Mouse (Mus musculus) frontal cortex, postnatal 25 days (tissue): ENCODE measurements at regions not wholly inside any gene's neighbourhood (a gene's known extent, or its start where the extent isn't known, plus 50 kb on each side); places are given as distances from the start of the nearest gene placed in this dataset.

ENCODE experiments used
- DNase-seq, 2 experiments: peaks; one replicate each; pipeline ENCODE4 v3.0.0; 2022; ENCODE audit warnings: low spot score in 2 of 2

DNA sequence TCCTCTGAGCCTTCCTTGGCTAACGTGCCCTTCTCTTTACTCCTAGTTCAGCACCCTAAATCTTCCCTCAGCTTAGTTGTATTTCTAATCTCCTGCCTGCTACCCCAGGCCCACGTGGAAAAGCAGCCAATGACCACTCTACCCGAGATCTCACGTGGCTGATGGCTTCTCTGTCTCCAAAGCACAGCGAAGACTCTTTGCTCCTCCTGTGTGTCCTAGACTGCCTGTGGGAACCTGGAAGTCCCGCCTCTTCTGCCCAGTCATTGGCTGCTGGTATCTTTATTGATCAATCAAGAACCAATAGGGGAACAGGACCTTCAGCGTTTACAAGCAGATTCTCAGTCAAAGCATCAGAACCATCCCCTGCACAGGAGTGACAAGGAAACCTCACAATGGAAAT is 54.8 kb downstream of the Gm19935 start:
- no peak for DNase-seq

DNA sequence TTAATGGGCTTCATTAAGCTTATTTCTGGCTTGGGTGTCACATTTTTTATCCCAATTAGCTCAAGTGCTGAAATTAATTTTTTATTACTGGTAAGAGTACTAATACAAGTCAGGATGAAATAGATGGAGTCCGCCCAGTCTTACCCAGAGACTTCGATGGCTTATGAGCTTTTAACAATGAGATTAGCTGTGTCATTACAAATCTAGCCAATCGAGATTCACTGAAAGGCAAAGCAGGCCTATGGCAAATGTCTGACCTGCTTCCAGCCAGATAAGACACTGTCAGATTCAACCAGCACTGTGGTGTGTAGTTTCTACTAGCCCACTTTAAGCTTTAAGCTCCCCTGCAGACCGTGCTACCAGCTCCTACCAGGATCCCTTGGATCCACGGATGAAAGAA is 55.2 kb downstream of the Gm19935 start:
- DNase-seq = no peak

DNA sequence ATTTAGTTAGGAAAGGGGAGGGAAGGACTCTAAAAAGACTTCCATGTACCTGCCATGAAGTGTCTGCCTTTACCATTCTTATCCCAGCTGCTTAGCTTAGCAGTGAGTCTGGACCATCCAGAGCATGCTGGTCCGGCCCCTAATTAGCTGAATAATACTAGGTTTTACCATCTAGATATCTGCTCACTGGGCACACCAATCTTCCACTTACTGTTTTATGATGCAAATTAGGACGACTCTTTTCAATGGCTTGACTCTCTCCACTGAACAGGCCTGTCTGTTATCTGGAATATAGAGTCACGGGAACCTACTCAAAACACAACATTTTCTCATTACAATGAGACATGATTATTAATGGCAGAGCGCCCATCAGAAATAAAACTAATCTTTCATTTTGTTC is 55.7 kb downstream of the Gm19935 start:
- no peak for DNase-seq

GRCm38 (mm10) chr8:90759531-90759930 is 57.7 kb downstream of the Gm19935 start:
- no peak for DNase-seq

DNA sequence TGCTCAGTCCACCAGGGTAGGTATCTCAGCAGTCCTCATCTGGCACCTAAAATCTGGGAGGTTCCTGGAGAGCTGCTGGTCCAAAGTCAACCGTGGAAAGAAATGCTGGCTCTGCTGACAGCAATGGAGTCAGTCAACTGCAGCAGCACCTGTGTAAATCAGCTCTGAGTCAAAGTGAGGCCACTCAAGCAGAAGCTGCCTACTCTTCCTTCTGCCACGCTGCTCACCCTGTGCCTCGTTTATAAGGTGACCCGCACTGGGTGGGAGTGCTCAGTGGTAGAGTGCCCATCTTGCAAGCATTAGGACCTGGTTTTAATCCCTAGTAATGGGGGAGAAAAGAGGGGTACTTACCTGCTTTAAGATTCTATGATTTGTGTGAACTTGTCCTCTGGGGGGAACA is 62.2 kb downstream of the Gm19935 start:
- no peak for DNase-seq

DNA sequence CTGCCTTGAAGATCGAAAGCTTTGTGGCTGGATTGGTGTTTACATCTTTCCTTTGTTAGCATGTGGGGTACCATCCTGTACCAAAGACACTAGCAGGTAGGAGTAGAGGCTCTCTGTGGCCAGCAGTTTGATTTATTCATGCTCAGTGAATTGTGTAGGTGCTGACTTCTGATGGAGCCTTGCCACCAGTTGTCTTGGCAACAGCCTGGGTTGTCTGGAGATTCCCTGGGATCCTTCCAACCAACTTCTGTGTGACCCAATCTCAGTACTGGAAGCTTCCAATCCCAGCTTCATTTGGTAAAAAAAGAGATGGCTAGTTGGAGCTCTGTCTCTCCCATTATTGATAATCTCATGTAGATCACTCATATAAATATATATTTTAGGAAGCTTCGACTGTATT is 73.6 kb downstream of the Gm19935 start:
- DNase-seq = peak in 1 of 2 experiments; percentile 7

GRCm38 (mm10) chr8:90740963-90741733 is 76.0 kb downstream of the Gm19935 start:
- no peak for DNase-seq

DNA sequence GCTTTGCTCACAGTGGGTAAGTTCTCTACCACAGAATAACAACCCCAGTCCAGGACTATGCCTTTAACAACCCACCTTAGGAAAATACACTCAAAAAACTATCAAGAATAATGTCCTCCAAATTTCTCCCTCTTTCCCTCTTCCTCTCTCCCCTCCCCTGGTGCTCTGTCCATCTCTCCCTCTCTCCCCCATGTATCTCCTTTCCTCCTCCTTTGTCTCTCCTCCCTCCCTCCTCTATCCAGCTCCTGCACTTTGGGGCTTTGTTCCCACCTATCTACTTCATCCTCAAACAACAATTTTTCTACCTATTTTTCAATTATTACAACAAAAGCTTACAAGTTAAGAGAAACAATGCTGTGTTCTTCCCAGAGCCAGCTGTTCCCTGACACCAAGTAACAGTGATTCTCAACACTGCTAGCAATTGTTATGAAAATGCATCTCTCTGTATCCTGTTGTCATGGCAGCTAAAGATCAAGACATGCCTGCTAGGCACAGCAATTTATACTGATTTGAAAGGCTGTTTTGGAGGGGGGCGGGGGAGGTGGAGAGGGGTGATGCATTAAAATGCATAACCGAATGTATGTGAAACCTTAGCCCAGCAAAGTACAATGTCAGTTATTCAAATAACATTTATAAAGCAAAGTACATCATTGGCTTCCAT is 76.8 kb downstream of the Gm19935 start:
- DNase-seq = no peak

GRCm38 (mm10) chr8:90728011-90728410 is 89.2 kb downstream of the Gm19935 start:
- DNase-seq = no peak

GRCm38 (mm10) chr8:90725188-90725587 is 92.0 kb downstream of the Gm19935 start:
- DNase-seq = no peak

DNA sequence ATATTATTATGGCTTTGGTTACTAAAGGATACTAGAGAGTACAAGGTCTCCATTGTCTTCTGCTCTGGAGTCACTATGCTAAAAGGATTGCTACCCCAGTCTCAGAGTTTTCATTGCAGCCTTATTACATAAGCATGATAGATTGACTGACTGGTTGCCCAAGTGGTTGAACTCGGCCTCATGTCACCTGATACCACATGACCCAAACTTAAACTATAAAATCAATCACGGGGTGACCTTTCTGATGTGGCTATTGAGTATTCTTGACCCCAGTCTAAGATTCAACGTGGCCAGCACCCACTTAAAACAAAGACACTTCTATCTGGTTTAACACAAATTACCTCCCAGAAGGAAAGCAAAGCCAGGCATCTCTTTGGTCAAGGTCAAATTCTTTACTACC is 100.8 kb downstream of the Gm19935 start:
- DNase-seq = no peak

- peak; percentile 46 to 60 for DNase-seq
Observed at GRCm38 (mm10) chr8:90708524-90708923, 108.7 kb downstream of the Gm19935 start.

DNA sequence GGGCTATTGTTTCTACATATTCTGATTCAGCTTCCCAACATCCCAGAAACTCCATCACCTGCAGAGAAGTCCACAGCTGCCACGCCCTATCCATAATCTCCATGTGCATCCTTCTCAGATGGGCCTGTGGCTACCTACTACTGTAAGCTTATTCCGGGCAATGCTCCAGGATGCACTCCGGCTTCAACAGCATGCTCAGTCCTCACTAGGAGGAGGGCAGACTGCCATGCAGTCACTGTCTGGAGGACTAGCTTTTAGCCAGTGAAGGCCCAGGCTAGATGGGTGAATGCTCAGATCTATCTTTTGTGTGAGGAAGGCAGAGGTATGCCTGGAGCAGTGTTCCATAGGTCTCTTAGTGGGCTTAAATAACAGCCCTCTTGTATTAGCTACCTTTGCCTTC is 124.7 kb downstream of the Gm19935 start:
- DNase-seq = no peak

DNA sequence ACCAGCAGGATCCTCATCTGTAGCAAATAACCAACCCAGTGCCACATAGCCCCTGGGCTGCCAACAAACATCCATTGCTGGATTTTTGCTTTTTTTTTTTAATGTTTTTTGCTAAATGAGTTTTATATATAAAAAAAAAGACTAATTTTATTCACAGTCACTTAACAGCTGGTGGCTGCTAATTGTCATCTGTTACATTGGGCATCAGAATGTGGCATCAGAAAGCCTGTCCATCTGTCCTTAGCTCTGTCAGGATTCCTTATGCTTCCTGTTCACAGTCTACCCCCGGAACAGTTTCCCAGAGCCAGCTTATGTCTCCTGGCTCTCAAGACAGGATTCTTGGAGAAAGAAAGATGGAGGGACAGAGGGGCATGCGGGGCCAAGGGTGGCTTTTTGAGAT is 132.1 kb downstream of the Gm19935 start:
- DNase-seq = no peak

DNA sequence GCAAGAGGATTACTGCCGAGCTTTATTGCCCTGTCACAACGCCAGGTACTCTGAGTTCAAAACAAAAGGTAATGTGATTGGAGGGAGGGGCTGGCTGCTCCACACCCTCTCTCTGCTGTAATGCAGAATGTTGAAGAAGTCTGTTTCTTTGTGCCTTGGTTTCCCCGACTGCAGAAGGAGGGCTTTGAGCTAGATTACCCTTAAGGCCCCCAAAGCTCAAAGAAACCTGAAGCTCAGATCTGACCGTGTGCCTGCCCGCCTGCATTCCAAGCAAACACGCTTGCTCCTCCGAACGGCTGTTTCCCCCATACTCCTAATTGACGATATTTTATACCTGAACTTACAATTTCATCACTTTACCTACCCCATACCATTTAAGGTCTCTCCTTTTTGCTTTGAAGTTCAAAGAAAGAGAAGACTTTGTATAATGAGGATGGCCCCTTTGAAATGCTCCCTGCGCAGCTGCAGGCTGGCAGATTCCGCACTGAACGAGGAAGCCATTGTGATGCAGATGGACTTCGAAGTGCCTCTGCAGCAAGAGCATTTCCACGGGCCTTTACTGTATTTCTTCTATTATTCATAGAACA is 146.6 kb downstream of the Gm19935 start:
- no peak for DNase-seq

GRCm38 (mm10) chr8:90669396-90669795 is 147.8 kb downstream of the Gm19935 start:
- no peak for DNase-seq

GRCm38 (mm10) chr8:90659066-90659465 is 158.1 kb downstream of the Gm19935 start:
- no peak for DNase-seq

DNA sequence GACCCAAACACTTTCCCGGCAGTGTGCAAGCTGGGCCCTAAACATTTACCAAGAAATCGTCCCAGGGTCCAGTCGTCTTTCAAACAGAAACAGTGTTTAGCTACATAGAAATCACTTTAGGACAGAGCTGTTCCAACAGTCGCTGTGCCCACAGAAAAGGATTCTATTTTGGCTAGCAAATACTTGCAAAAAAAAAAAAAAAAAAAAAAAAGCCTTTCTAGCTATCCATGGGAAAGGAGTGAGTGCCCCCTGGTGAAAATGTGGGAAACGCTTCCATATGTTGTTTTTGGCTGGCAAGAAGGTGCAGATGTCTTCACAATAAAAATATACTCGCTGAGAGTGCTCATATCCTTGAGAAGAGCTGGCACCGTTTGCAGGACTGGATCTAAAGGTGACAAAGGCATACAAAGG is 159.5 kb downstream of the Gm19935 start:
- peak; percentile 43 to 56 for DNase-seq

DNA sequence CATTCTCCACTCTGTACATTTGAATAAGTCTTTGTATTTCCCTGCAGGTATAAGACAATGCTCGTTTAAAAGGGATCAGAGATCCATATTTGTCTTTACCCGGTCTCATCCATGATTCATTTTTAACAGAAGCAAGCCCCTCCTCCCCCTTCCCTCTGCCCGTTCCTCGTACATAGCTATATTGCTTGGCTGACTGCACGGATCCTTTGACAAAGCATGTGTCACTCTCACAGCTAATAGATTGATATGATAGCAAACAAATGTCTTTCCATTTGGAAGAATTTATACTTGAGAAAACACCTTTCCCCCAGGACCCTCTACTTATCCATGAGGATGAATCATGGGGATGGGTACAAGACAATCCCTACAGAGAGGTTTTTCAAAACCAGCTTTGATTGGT is 160.1 kb downstream of the Gm19935 start:
- no peak for DNase-seq

GRCm38 (mm10) chr8:90656436-90657090 is 160.6 kb downstream of the Gm19935 start:
- DNase-seq = no peak

- DNase-seq = no peak
Observed at GRCm38 (mm10) chr8:90654786-90655185, 162.4 kb downstream of the Gm19935 start.

- DNase-seq = no peak
Observed at GRCm38 (mm10) chr8:90642392-90642791, 174.8 kb downstream of the Gm19935 start.

DNA sequence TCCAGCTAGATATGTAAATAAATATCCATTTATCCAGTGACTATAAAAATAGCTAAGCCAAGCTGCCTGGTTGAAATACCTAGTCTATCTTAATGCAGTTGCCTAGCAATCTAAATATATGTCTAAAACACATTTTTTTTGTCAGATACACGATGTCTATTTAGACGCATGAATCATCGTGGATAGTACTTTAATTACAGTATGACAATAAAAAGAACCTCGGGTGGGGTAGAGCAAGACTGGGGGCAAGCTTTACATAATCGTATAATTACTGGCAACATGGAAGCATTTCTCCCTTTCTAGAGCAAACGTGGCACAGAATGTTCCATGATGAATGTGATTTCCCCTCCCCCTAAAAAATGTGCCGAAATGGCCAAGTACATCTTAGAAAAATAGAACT is 180.4 kb downstream of the Gm19935 start:
- DNase-seq = no peak
